Mouse (Mus musculus): Measurements from ENCODE around the gene Klhdc4. TPM values are rescaled to one million over a fixed set of nuclear protein-coding genes. Genes with fewer than 3 reads are reported as not detected.

Gene Klhdc4
- total RNA-seq, 2 experiments from 2014 or later: 25.8 to 30.5 TPM

- no peak for DNase-seq (ENCODE audit: low spot score in 2 of 2)
Observed at GRCm38 (mm10) chr8:121760484-121760883, 68.9 kb downstream of the Klhdc4 start.

- DNase-seq (ENCODE audit: low spot score in 2 of 2): peak in 1 of 2 experiments; percentile 44
Observed at GRCm38 (mm10) chr8:121758470-121758869, 70.9 kb downstream of the Klhdc4 start.

GRCm38 (mm10) chr8:121751407-121751806 lies 78.0 kb downstream of the Klhdc4 start:
- peak in 1 of 2 experiments; percentile 70 for DNase-seq (ENCODE audit: low spot score in 2 of 2)

GRCm38 (mm10) chr8:121750512-121750911 lies 78.9 kb downstream of the Klhdc4 start:
- DNase-seq (ENCODE audit: low spot score in 2 of 2): no peak

GRCm38 (mm10) chr8:121749501-121749900 lies 79.9 kb downstream of the Klhdc4 start:
- no peak for DNase-seq (ENCODE audit: low spot score in 2 of 2)

Other genes starting within 250 kb of the Klhdc4 start
- gene Map1lc3b, start 239.2 kb downstream of the Klhdc4 start, total RNA-seq (2021): 100 to 1,000 TPM; 187 to 190 TPM
- 10 to 100 TPM; 63.2 to 68.7 TPM for gene Zcchc14, start 176.7 kb downstream of the Klhdc4 start, total RNA-seq (2021)
- gene Jph3, start 99.9 kb downstream of the Klhdc4 start, total RNA-seq (2021): 100 to 1,000 TPM; 271 to 301 TPM
- gene Slc7a5, start 78.1 kb upstream of the Klhdc4 start, total RNA-seq (2021): 10 to 100 TPM; 53.0 to 54.4 TPM
- gene Car5a, start 115.3 kb upstream of the Klhdc4 start, total RNA-seq (2021): under 1 TPM; 0.33 to 0.35 TPM
- 10 to 100 TPM; 44.5 to 52.3 TPM for gene Banp, start 120.2 kb upstream of the Klhdc4 start, total RNA-seq (2021)